Mouse (Mus musculus) CH12.LX (cell line): ENCODE data around the gene Ggnbp2.

Experiments
- CTCF ChIP-seq, 2 experiments: IDR thresholded peaks in 1 of 2; conservative IDR thresholded peaks in 1 of 2; 2 replicates each; pipeline ENCODE4 v1.5.1; 2011 to 2012; ENCODE audit warnings: low read depth in 2 of 2, low read length in 2 of 2, improper control_type of control experiment in 1 of 2, inconsistent platforms in 1 of 2, mild to moderate bottlenecking in 1 of 2, moderate library complexity in 1 of 2
- EP300 ChIP-seq: IDR thresholded peaks from 2 replicates; pipeline ENCODE4 v1.6.1; 2011; ENCODE audit warnings: low read length, improper control_type of control experiment
- HCFC1 ChIP-seq: IDR thresholded peaks from 2 replicates; pipeline ENCODE4 v1.6.1; 2012; ENCODE audit warnings: low read depth, mild to moderate bottlenecking, inconsistent platforms, low read length, improper control_type of control experiment
- JUND ChIP-seq: conservative IDR thresholded peaks from 2 replicates; pipeline ENCODE4 v1.6.1; 2011; ENCODE audit warnings: low read depth, low read length, improper control_type of control experiment
- MEF2A ChIP-seq: IDR thresholded peaks from 2 replicates; pipeline ENCODE4 v1.6.1; 2014; ENCODE audit warnings: low read depth, mild to moderate bottlenecking, inconsistent platforms, low read length, improper control_type of control experiment, borderline replicate concordance
- POLR2A ChIP-seq: IDR thresholded peaks from 2 replicates; pipeline ENCODE4 v1.6.1; 2011; ENCODE audit warnings: low read depth, mild to moderate bottlenecking, improper control_type of control experiment, low read length
- POLR2AphosphoS2 ChIP-seq: IDR thresholded peaks from 2 replicates; pipeline ENCODE4 v1.6.1; 2011; ENCODE audit warnings: low read depth, low read length, improper control_type of control experiment
- RAD21 ChIP-seq: IDR thresholded peaks from 2 replicates; pipeline ENCODE4 v1.6.1; 2011; ENCODE audit warnings: low read depth, mild to moderate bottlenecking, low read length, improper control_type of control experiment, moderate library complexity
- RCOR1 ChIP-seq: conservative IDR thresholded peaks from 2 replicates; pipeline ENCODE4 v1.6.1; 2012; ENCODE audit warnings: low read depth, mild to moderate bottlenecking, inconsistent platforms, low read length, improper control_type of control experiment
- SMC3 ChIP-seq: IDR thresholded peaks from 2 replicates; pipeline ENCODE4 v1.6.1; 2011; ENCODE audit warnings: low read depth, low read length, improper control_type of control experiment
- TCF12 ChIP-seq: IDR thresholded peaks from 2 replicates; pipeline ENCODE4 v1.6.1; 2014; ENCODE audit warnings: low read depth, mild to moderate bottlenecking, inconsistent platforms, low read length, improper control_type of control experiment
- USF1 ChIP-seq: IDR thresholded peaks from 2 replicates; pipeline ENCODE4 v1.6.1; 2014; ENCODE audit warnings: low read depth, mild to moderate bottlenecking, inconsistent platforms, low read length, improper control_type of control experiment
- ZC3H11A ChIP-seq: IDR thresholded peaks from 2 replicates; pipeline ENCODE4 v1.6.1; 2012; ENCODE audit warnings: low read depth, mild to moderate bottlenecking, inconsistent platforms, low read length, improper control_type of control experiment

DNA sequence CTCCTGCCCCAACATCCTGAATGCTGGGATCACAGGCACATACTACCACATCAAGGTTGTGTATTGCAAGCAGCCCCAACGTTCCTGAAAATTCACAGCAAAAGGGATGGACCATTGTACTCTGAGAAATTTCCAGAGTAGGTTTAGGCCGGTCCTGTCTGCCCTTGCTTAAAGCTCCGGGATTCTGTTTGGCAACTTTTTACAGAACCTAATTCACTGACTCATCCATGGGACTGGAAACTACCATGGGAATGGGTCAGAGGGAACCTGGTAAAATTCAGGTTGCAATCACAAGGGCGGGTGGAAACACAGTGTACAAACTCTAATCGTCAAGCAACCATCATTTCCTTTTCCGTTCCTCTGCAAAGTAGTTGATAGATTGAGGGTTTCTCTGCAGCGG is 49.3 kb upstream of the Ggnbp2 start:
- TF ChIP-seq CTCF (conservative IDR thresholded peaks at IDR 0.05 in 1 of 2, IDR thresholded peaks at IDR 0.05 in 1 of 2; ENCODE audit: low read depth in 2 of 2, low read length in 2 of 2) (no peak), RCOR1 (no peak), EP300 (no peak), ZC3H11A (no peak), USF1 (no peak), HCFC1 (no peak), MEF2A (no peak), POLR2AphosphoS2 (no peak), TCF12 (no peak), JUND (no peak), POLR2A (no peak), RAD21 (no peak), SMC3 (no peak)
